Mouse (Mus musculus): ENCODE measurements at regions not wholly inside any gene's neighbourhood (a gene's known extent, or its start where the extent isn't known, plus 50 kb on each side); places are given as distances from the start of the nearest gene placed in this dataset.

- no peak for TF ChIP-seq CTCF (IDR thresholded peaks at IDR 0.05; ENCODE audit: low read depth)
- TF ChIP-seq EP300 (IDR thresholded peaks at IDR 0.05; ENCODE audit: low read depth), result no peak
These were observed 92.8 kb upstream of the Tshz3 start for GRCm38 (mm10) chr7:36605026-36605698.

Data from liver, embryonic 14.5 days (tissue).